Mouse (Mus musculus): ENCODE data around the gene Sntg2. TPM values are rescaled to one million over a fixed set of nuclear protein-coding genes. Genes with fewer than 3 reads are reported as not detected.

Sntg2 gene
- polyA plus RNA-seq, 1 experiment from 2014 or later, result 1.8 TPM

GRCm38 (mm10) chr12:30129411-30129716 is 243.8 kb downstream of the Sntg2 start:
- Histone ChIP-seq H3K9me3 (no peaks in the 10 kb centered on the region), H3K27me3 (no peaks in the 10 kb centered on the region), H3K36me3 (no peaks in the 10 kb centered on the region), H3K4me2 (replicated peaks) (no peak overlapping the region), H3K4me3 (no peak overlapping the region), H3K27ac (replicated peaks) (no peak overlapping the region), H3K4me1 (peaks cover 6% of the 10 kb centered on the region; the same call in 1 of the 2 replicates), H3K9ac (replicated peaks) (no peak overlapping the region)
- ATAC-seq (ENCODE audit: low FRiP score, low read depth), result no peak
- 71% methylated on average over 6 of the region's 6 CpGs for WGBS

GRCm38 (mm10) chr12:30128561-30129410 is 244.4 kb downstream of the Sntg2 start:
- no peak overlapping the region for H3K4me3 ChIP-seq
- no peaks in the 10 kb centered on the region for H3K36me3 ChIP-seq
- no peaks in the 10 kb centered on the region for H3K27me3 ChIP-seq
- H3K9ac ChIP-seq (replicated peaks), result no peak overlapping the region
- H3K4me2 ChIP-seq (replicated peaks), result 0 out of 2 replicates have a peak overlapping the region, but pooled peaks have one; percentile 6
- no peaks in the 10 kb centered on the region for H3K9me3 ChIP-seq
- peak; percentile 63; the same call in 1 of the 2 replicates for ATAC-seq (ENCODE audit: low FRiP score, low read depth)
- H3K27ac ChIP-seq (replicated peaks), result no peak overlapping the region
- WGBS, result 53% methylated on average over 7 of the region's 7 CpGs
- H3K4me1 ChIP-seq, result peaks cover 6% of the 10 kb centered on the region; the same call in 1 of the 2 replicates

Other genes with a start within 250 kb of the Sntg2 start
- gene Tpo, start 240.8 kb downstream of the Sntg2 start, polyA plus RNA-seq (2016; fragmentation: Nextera tagmentation; extraction: Ambion mirVana), result not detected in 2 replicates
- gene Tmem18, start 211.1 kb upstream of the Sntg2 start, polyA plus RNA-seq (2016; fragmentation: Nextera tagmentation; extraction: Ambion mirVana), result 29.2 and 30.2 TPM in 2 replicates